Mouse (Mus musculus) erythroblast, embryonic 14.5 days (primary cell): ENCODE measurements around the gene Rbfox3. TPM values are rescaled to one million over a fixed set of nuclear protein-coding genes. Genes with fewer than 3 reads are reported as not detected.
A peak's percentile ranks its signal among the peaks of the same experiment; 100 is the strongest.

Source experiments
- H3K27me3 ChIP-seq: 2 replicates; pipeline ENCODE4 v1.6.1; 2012; ENCODE audit warnings: inconsistent platforms; ENCODE audit not compliant: control insufficient read depth
- H3K36me3 ChIP-seq: 2 replicates; pipeline ENCODE4 v1.6.1; 2012; ENCODE audit warnings: mild to moderate bottlenecking, inconsistent platforms; ENCODE audit not compliant: control insufficient read depth
- H3K4me1 ChIP-seq: 2 replicates; pipeline ENCODE4 v1.6.1; 2012; ENCODE audit warnings: inconsistent platforms; ENCODE audit not compliant: control insufficient read depth
- H3K4me3 ChIP-seq: replicated peaks from 2 replicates; pipeline ENCODE3; 2012; ENCODE audit warnings: moderate library complexity, mild to moderate bottlenecking, inconsistent platforms
- H3K9me3 ChIP-seq: 2 replicates; pipeline ENCODE4 v1.6.1; 2012; ENCODE audit warnings: low read length, inconsistent platforms, mixed read lengths; ENCODE audit not compliant: control insufficient read depth
- GATA1 ChIP-seq: IDR thresholded peaks from 2 replicates; pipeline ENCODE4 v1.6.1; 2012; ENCODE audit warnings: low read length, inconsistent platforms, mixed read lengths
- TAL1 ChIP-seq: IDR thresholded peaks from 3 replicates; pipeline ENCODE4 v1.6.1; 2012; ENCODE audit warnings: low read length, inconsistent platforms, mixed read lengths
- polyA plus RNA-seq: library from polyadenylated mRNA; stranded (reverse); fragments of >175 nt; gene quantifications from 2 replicates; pipeline ENCODE4 v1.2.3, GENCODE M21; 2012

Gene Rbfox3
- polyA plus RNA-seq, 1 experiment, result 0.02 TPM

DNA sequence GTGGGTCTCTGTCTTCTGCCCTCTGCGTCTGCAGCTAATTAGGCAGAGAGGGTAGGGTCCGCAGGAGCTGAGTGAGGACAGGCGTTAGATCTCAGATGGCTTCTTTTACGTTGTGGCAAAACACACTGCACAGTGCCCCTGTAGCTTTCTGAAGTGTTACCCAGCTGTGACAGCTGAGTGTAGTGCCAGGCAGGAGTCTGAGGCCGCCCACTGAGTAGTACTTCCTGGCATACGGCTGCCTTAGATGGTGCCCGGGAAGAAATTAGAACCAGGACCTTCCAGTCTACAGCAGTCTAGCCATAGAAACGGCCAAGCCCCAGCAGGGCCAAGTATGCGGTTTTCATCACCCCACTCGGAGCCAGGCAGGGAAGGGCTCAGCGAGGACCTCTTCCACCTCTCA lies 426.1 kb downstream of the Rbfox3 start:
- Histone ChIP-seq H3K4me1 (peaks cover 2% of the 10 kb centered on the region), H3K36me3 (peaks cover 71% of the 10 kb centered on the region), H3K4me3 (no peak overlapping the region), H3K27me3 (0 out of 2 replicates have a peak, but pooled peaks cover 2% of the 10 kb centered on the region), H3K9me3 (no peaks in the 10 kb centered on the region)
- TF ChIP-seq GATA1 (no peak), TAL1 (no peak)

DNA sequence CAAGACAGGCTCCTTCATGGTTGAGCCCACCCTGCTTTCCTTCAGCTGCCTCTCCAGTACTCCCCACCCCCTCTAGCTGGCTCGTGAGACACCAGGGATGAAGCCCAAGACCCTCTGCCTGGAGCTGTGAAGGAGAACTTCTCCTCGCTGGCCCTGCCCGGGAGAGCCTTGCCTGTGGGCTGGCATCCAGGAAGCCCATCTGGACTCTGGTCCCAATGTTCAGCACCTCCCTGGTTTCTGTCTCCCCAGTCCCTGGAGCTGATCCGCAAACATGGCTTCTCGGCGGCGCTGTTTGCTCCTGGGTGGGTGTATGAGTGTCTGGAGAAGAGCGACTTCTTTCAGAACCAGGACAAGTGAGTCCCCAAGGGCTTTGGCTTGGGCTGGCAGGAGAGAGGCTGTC lies 427.2 kb downstream of the Rbfox3 start:
- no peak overlapping the region for H3K4me3 ChIP-seq
- H3K4me1 ChIP-seq, result no peaks in the 10 kb centered on the region
- no peaks in the 10 kb centered on the region for H3K27me3 ChIP-seq
- H3K9me3 ChIP-seq, result no peaks in the 10 kb centered on the region
- TF ChIP-seq TAL1 (no peak), GATA1 (no peak)
- peaks cover 79% of the 10 kb centered on the region for H3K36me3 ChIP-seq

DNA sequence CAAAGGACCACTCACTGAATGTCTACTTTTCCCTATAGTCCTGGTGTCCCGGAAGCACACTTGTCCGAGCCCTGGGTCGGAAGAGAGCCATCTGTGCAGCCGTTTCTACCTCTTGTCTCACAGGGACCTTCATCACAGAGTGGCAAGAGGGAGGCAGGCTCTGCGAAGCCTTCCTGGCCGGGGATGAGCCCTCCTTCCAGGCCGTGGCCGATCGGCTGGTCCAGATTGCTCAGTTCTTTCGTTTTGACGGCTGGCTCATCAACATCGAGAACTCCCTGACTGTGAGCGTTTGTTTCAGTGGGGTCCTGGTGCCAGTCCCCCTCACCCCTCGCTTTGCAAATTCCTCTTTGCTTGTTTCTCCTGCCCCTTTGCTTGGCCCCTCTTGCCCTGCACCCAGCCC lies 429.6 kb downstream of the Rbfox3 start:
- no peak for TF ChIP-seq GATA1
- TF ChIP-seq TAL1, result no peak
- H3K27me3 ChIP-seq, result no peaks in the 10 kb centered on the region
- peaks cover 68% of the 10 kb centered on the region for H3K36me3 ChIP-seq
- H3K4me3 ChIP-seq, result no peak overlapping the region
- H3K9me3 ChIP-seq, result no peaks in the 10 kb centered on the region
- H3K4me1 ChIP-seq, result peaks cover 13% of the 10 kb centered on the region

DNA sequence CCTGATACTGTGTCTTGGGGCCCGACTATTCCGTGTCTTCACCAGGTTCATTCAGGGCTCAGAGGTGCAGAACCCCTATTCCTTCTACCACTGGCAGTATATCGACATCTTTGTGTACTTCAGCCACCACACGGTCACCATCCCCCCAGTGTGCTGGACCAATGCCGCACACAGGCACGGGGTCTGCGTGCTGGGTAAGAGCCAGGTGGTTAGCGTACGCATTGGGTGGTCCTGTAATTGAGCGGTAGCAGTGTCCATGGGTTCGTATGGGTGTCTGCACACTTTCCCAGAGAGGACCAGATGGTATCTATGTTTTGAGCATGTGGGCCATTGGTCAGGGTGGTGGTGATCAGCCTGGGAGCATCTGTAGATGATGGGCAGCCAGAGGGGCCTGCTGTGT lies 430.2 kb downstream of the Rbfox3 start:
- H3K36me3 ChIP-seq, result peaks cover 65% of the 10 kb centered on the region
- no peaks in the 10 kb centered on the region for H3K27me3 ChIP-seq
- no peak overlapping the region for H3K4me3 ChIP-seq
- H3K9me3 ChIP-seq, result no peaks in the 10 kb centered on the region
- H3K4me1 ChIP-seq, result peaks cover 18% of the 10 kb centered on the region
- TF ChIP-seq GATA1, result no peak
- TF ChIP-seq TAL1, result no peak

DNA sequence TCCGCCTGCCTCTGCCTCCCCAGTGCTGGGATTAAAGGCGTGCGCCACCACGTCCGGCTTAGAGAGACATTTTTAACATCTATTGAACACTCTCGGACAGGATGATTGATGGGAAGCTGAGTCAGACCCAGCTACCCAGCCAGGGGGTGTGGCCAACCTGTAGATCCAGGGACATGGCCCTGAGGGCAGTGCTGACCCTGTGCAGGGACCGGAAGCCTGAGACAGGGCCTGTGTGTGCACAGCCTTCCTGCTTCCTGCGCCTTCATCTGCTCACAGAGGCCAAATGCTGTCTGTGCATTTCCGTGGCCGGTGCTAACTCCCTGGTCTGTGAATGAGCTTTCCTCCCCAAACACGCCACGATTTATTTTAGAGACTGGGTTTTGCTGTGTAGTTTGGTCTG lies 431.6 kb downstream of the Rbfox3 start:
- H3K27me3 ChIP-seq, result no peaks in the 10 kb centered on the region
- H3K9me3 ChIP-seq, result no peaks in the 10 kb centered on the region
- H3K4me1 ChIP-seq, result peaks cover 28% of the 10 kb centered on the region
- H3K4me3 ChIP-seq, result no peak overlapping the region
- TF ChIP-seq GATA1 (no peak), TAL1 (no peak)
- peaks cover 51% of the 10 kb centered on the region for H3K36me3 ChIP-seq

DNA sequence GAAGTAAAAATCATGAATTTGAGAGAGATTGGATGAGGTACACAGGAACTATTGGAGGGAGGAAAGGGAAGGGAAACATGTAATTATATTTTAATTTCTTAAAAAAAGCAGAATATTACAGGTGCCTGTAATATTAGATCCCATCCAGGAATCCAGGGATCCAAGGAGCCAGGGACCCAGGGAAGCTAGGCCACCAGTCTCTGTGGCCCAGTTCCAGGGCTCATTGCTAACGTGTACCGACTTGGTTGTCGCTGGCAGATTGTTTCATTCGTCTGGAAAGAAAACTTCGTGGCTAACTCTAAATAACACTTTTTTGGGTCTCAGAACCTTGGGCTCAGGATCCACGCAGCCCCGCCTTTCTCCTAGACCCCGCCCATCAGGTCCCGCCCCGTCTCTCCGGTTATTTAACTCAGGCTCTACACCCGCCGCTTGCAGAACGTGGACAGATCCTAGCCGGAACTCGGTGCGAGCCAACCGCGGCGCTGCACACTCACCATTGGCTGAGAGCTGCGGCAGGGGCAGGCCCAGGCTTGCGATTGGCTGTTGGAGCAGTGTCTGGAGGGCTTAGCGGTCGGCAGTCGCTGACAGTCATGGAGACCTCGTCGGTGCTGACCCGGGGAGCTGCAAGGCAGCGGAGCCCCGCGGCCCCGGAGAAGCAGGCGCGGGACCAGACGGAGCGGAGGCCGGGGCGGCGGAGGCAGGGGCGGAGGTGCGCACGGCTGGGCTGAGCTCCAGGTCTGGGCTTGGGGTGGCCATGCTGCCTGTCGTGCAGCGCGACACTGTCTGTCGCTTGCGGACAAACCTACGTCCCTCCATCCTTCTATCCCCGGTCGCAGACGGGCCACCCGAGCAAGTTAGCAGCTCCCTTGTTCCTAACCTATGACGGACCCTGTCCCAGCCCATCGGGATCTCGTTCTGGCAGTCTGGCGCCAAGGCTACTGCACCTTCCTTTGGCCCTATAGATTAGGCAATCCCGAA lies 434.7 kb downstream of the Rbfox3 start, which contains the start of gene Engase:
Gene Engase, plus strand, starts transcription at position 434 of the 978 bp plus-strand sequence.
- H3K4me1 ChIP-seq, result peaks cover 47% of the 10 kb centered on the region
- TF ChIP-seq TAL1 (no peak), GATA1 (no peak)
- no peaks in the 10 kb centered on the region for H3K27me3 ChIP-seq
- peak within 1 kb of the TSS; percentile 89 for H3K4me3 ChIP-seq
- H3K9me3 ChIP-seq, result no peaks in the 10 kb centered on the region
- peaks cover 21% of the 10 kb centered on the region for H3K36me3 ChIP-seq

DNA sequence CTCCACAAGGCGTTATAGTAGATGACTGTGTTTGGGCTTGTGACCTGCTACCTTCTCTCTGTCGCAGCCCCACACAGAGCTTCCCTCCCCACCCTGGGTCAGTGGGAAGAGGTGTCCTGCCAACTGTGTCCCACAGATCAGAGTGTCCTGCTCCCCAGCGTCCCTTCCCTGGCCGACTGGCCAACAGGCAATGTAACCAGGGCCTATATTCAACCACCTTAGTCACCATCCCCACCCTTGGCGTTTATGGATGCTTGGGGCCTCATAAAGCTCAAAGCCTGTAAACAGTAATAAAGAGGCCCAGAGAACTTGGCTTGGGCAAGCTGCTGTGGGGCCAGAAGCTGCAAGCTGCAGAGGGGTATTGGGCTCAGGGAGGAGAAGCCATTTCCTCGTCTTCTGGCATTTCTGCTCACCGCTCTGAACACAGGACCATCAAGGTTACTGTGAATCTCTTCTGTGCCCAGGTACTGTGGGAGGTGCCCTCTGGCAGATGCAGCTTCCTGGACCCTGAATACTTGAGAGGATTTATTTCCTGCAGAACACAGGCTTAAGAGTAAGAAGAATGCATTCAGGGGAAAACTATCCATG lies 435.8 kb downstream of the Rbfox3 start:
- no peaks in the 10 kb centered on the region for H3K27me3 ChIP-seq
- peaks cover 13% of the 10 kb centered on the region for H3K36me3 ChIP-seq
- H3K4me3 ChIP-seq, result no peak overlapping the region
- peaks cover 54% of the 10 kb centered on the region for H3K4me1 ChIP-seq
- H3K9me3 ChIP-seq, result no peaks in the 10 kb centered on the region
- no peak for TF ChIP-seq TAL1

DNA sequence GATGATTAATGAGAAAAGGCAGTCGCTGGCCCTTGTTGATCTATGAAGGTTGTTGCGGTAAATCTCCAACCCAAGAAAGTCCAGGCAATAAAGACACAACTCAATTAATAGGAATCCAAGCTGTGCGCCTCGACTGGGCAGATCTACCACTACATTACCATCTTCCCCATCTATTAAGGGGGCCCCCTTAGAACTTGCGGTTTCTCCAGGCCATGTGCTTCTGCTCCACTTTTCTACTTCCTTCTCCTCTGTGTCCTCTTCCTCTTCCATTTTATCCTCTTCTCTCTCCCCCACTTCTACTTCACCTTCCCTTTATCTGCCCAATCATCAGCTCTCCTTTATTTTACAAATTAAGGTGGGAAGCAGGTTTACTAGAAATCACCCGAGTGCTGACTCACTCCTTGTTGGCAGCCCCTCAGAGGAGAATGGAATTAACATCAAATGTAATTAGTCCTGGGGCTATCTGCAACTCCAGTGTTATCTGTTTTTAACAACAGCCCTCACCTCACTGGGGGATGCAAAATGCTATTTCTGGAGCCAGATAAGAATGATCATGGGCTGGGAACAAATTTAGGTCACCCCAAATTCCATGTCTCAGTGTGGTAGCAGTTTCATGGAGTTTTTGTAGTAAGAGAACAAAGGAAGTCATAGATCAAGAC lies 437.4 kb downstream of the Rbfox3 start:
- Histone ChIP-seq H3K27me3 (no peaks in the 10 kb centered on the region), H3K9me3 (no peaks in the 10 kb centered on the region), H3K4me3 (no peak overlapping the region), H3K4me1 (peaks cover 67% of the 10 kb centered on the region), H3K36me3 (peaks cover 3% of the 10 kb centered on the region)
- TF ChIP-seq GATA1 (no peak), TAL1 (no peak)

DNA sequence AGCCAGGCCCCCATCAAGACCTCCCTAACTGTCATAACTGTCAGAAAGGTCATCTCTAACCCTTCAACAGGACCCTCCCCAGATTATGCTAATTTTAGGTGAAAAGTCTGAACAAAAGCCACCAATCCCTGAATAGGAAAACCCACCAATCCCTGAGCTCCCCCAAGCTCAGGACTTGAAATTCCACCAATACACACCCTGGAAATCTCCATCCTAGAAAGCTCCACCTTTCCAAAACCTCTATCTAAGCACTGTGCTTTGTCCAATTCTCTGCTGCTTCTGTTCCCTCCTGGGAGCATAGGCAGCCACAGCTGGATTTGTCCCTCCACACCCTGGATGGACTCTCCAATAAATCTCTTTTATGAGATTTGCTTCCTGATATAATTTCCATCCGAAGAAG lies 438.2 kb downstream of the Rbfox3 start:
- no peaks in the 10 kb centered on the region for H3K36me3 ChIP-seq
- TF ChIP-seq TAL1 (no peak), GATA1 (no peak)
- no peaks in the 10 kb centered on the region for H3K27me3 ChIP-seq
- no peak overlapping the region for H3K4me3 ChIP-seq
- H3K9me3 ChIP-seq, result no peaks in the 10 kb centered on the region
- peaks cover 67% of the 10 kb centered on the region for H3K4me1 ChIP-seq
